Mouse (Mus musculus) thymus, adult 2 months (tissue): ENCODE measurements around the gene Gpr179.

ENCODE experiments used
- CTCF ChIP-seq: fragments of 200-500 bp; IDR thresholded peaks from 2 replicates; pipeline ENCODE4 v1.5.1; 2012; ENCODE audit warnings: mild to moderate bottlenecking, control low read depth, low read length, moderate library complexity, borderline replicate concordance; ENCODE audit not compliant: control insufficient read depth, poor library complexity, insufficient read depth; ENCODE audit errors: extremely low read depth
- POLR2A ChIP-seq: fragments of 200-500 bp; IDR thresholded peaks from 2 replicates; pipeline ENCODE4 v1.6.1; 2012; ENCODE audit warnings: mild to moderate bottlenecking, low read length, control low read depth, moderate library complexity; ENCODE audit not compliant: control insufficient read depth, poor library complexity, insufficient read depth; ENCODE audit errors: extremely low read depth

DNA sequence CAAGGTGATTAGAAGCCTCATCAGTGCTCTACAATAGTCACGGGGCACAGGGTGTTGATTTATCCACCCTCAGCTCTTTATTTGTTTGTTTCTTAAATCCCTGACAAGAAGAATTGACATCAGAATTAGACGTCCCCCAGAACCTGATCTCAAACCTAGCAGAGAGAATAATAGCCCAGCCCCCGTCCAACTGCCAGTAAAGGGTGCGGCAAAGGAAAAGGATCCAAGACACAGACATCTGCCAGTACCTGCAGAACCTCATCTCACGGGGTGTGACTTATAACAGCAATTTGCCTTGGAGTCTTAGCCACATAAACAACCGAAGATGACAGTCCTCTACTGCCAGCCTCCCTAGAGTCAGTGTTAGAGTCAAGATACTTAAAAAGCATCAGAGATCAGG, 64.9 kb downstream of the Gpr179 start:
- no peak for TF ChIP-seq POLR2A
- TF ChIP-seq CTCF: no peak
